Mouse (Mus musculus) v-Abl transformed pro-B cells (cell line): Measurements from ENCODE around the gene Pced1b.
"Not testable (repeated sequence)": the region's sequence is repeated elsewhere in the genome, so short reads cannot be mapped to it uniquely, and the experiment has no call there.

ENCODE experiments used
- in situ Hi-C, 2 experiments: fragments of 400-800 bp; cut with MboI; formaldehyde crosslinking; loops; one replicate each; pipeline ENCODE4 v1.15.1; 2025; ENCODE audit not compliant: unreplicated experiment in 2 of 2

Pced1b gene

DNA sequence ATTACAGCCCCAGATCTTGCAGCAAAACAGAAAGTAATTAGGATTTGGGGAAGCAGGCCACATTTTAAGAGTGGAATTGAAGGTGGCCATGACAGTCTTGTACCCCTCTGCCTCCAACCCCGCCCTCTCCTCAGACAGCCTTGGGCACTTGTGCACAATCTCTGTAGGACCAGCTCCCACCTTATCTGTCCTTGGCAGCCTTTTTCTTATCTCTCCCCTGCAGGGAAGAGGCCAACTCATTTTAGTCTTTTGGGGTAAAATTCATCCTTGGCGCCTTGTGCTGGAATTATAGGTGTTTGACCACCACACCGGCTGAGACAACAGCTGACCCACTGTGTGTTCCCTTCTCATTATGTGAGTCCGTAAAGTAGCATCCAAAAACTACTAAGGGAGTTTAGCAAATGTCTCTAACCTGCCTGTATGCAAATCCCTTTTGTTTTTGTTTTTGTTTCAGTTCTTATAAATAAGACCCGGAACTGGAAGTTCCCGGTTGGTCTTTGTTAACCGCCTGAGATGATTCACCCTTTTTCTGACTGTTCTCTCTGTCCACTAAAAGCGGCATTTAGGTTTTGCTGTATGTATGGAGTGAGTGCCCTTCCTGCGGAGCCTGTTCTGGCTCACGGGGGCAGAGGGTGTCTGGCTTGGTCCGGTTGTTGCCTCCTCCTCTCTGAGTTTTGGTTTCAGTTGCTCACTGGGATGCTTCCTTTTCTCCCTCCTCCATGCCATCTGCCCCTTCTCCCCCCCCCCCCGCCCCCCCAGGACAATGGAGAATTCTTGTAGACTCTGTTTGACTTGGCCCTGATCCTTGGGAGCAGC, 132.8 kb downstream of the Pced1b start:
- in situ Hi-C loops = loop anchor here in 1 of 2 experiments (5.0 kb wide), 1 partner anchor 43 kb away; no protein-coding TSS in a partner anchor

DNA sequence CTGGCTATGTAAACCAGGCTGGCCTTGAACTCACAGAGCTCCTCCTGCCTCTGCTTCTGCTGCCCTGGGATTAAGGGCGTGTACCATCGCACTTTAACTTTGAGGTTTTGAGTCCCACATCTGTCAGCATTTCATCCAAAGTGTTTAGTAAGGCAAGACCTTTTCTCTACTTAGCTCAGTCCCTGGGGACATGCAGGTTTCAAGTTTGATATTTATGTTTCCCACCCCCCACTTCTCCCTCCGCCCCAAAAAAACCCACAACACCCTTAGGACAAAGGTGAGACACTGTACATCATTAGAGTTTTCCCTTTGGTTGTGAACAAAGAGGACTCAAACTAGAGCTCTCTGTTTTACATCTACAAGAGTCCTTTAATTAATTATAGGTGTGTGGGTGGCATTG, 135.7 kb downstream of the Pced1b start:
- in situ Hi-C loops = no loop called here

DNA sequence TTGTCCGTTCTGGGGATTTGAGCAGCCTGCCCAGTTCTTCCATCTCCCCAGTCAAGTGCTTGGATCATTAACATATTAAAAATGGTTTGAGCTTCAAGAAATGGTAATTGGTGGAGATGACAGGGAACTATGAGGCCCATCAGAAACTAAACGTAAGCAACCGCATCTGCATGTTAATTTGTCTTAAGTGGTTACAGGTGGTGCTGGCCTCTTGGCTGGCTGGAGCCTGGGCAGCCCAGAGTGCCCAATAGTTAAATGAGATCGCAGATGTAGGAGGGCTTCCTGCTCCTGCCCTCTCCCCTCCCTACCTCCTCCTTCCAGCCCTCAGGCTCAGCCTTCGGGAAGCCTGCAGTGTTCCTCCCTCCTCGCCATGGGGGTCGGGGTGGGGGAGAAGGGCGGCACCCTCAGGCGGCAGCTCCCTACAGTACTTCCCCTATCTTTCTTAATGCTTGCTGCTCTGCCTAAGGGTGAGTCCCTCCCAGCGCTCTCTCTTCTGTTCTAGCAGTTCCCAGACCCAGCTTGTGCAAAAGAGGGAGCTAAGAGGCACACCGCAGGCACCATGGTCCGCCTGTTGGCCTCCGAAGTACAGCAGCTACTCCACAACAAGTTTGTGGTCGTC, 136.7 kb downstream of the Pced1b start:
- in situ Hi-C loops = no loop called here

DNA sequence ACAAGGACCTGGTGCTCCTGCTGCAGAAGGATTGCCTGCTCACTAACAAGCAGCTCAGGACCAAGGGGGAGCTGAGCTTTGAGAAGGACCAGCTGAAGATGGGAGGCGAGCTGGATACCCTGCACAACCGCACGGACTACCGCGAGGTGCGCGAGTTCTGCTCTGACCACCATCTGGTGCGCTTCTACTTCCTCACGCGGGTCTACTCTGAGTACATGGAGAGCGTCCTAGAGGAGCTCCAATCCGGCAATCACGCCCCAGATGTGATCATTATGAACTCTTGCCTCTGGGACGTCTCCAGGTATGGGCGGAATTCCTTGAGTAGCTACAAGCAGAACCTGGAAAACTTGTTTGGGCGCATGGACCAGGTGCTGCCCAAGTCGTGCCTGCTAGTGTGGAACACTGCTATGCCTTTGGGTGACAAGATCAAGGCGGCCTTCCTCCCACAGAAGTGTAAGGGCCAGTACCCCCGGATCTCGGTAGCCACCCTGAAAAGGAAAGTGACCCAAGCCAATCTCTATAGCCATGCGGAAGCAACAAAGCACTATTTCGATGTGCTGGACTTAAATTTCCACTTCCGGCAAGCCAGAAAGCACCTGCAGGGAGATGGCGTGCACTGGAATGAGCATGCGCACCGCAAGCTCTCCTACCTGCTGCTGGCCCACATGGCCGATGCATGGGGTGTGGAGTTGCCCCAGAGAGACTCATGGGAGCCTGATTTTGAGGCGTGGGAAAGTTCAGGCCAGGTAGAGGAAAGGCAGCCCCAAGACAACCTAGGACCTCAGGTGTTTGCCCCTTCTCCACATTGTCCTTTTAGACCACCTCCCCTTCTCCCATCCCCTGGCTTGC, 137.5 kb downstream of the Pced1b start:
- in situ Hi-C loops = no loop called here

DNA sequence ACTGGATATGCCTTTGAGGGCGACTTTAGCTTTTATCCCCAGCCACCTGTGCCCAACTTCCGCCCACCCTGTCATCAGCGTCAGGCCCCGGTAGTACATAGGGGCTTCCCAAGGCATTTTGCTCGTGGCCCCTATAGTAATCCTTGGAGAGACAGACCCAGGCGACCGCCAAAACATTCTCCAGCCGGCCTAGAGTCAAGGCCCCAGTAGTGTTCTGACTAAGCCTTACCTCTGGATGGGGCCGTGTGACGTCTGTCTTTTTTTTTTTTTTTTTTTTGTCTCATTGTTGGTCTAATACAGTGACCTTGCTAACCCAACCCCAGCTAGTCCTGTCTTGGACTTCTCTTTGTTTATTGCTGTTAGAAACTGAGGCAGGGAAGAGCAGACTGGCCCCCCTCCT, 138.3 kb downstream of the Pced1b start:
- in situ Hi-C loops = not testable (repeated sequence)

DNA sequence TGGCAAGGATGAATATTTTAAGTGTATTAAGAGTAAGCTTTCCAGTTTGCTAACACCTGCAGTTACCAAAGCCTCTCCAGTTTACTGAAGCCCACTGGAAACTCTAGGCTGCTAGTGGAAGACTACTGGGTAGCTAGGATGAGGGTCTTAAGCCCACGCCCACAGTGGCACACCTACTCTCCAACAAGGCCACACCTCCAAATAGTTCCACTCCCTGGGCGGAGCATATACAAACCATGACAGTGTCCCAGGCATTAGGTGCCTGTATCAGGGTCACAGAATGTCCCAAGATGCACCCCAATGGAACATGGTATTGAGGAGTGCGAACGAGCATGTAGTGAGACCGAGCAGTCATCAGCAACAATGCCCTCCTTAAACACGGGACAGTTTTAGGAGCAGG, 140.9 kb downstream of the Pced1b start:
- in situ Hi-C loops = no loop called here

DNA sequence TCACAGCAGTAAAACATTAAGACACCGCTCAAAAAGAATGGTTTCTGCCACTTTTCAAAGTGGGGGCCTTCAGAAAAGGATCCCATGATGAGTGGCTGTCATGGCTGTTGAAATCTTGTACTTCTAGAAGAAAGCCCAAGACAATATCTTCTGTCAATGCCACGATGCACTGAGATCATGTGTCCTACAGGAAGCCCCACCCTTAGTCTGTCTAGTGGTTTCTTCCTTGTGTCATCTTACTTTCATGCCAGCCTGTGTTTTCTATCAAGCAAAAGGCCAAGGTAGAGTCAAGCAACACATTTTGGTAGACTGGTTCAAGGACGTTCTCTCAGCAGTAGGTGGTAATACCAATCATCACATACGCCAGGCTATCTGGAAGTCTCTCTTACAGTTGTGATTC, 142.7 kb downstream of the Pced1b start:
- in situ Hi-C loops = no loop called here

DNA sequence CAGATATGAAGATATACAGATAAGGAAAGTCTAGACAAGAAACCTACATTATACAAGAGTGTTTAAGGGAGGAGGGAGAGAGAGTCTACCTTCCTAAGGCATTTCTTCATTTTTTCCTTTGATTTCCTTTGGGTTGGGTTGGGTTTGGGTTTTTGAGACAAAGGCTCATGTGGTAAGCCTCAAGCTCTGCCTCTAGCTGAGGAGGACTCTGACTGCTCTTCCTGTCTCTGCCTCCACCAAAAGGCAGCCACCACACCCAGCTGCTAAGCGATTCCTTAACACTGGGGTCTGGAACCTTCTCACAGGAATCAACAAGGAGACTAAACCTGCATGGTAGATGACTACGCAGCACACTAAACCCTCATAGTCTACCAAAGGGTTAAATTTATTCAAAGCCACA, 143.9 kb downstream of the Pced1b start:
- in situ Hi-C loops = no loop called here

DNA sequence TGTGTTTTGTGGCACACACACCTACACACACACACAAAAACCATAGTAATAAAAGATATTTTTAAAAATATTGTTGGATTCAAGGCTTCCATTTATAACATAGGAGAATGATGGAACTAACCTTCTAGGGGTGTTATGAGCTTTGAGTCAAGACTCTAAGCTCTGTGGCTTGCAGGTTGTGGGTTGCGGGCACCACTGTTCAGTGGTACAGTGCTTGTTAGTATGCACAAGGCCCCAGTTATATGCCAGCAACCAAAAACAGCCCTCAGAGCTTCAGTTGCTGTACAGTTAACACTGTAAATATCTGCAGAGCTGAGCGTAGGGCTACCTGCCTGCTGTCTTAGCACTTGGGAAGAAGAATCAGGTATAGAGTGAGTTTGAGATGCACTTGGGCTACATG, 144.5 kb downstream of the Pced1b start:
- in situ Hi-C loops = no loop called here

DNA sequence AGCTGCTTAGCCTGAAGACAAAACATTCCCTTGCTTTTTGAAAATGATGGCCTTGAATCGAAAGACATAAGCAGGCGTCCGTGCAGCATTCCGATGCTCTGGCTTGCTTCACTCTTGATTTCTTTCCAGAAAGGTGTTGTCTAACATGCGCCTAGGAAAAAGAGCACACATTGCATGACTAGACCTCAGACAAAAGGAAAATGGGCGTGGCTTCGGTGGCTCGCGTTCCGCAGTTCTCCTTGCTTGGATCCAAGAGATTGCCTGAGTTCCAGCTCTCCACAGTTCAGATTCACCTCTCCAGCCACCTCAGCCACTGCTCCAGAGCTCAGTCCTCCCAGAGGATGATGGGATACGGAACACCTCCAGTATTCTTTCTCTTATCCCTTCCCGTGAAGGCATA, 147.7 kb downstream of the Pced1b start:
- in situ Hi-C loops = no loop called here

DNA sequence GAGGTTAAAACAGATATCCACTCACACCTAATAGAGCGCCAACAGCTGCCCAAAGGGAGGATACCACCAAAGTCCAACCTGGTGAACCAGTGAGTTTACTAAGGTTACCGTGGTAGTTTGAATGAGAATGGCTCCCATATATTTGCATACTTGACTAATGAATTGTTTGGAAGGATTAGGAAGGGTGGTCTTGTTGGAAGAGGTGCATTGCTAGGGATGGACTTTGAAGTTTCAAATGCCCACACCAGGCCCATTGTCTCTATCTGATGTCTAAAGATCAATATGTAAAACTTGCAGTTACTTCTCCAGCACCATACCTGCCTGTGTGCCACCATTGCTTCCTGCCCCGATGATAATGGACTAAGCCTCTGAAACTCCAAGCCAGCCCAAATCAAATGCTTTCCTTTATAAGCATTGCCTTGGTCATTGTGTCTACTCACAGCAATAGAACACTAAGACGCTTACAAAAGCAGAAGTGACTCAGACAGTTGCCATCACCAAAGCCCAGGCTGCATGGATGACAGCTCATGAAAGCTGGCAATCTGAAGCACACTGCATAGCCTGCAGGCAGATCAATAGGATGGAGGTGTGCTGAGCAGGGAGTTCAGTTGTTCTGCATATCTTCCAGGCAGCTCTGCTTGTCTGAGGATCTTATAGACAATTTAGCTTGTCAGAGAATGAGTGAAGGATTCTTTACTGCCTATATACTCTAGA, 149.8 kb downstream of the Pced1b start:
- in situ Hi-C loops = no loop called here

DNA sequence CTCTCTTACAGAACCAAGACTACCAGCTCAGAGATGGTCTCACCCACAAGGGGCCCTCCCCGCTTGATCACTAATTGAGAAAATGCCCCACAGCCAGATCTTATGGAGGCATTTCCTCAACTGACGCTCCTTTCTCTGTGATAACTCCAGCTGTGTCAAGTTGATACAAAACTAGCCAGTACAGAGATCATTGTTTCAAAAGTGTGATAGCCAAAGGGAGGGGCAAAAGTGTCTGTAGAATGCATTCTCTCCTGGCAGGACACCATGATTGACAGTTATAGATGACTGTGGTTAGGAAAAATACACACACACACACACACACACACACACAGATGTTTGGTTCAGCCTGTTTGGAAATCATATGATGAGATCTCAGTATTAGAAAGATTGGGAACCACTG, 150.9 kb downstream of the Pced1b start:
- in situ Hi-C loops = no loop called here

DNA sequence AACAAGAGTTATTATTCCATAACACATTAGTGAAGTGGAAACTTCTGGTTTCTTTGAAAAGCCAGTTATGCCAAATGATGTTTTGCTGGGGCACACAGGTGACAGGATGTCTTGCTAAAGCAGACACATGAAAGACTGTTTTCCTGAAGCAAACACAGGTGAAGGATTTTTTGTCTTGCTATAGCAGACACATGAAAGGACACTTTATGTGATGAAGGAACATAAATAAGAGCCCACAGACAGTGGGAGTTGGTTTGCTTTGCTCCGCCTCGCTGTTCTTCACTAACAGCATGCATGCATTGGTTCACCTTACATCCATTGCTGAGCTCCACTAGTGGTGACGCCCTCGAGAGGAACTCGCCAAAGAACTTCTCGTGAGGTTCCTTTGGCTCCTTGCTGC, 154.0 kb downstream of the Pced1b start:
- in situ Hi-C loops = no loop called here

DNA sequence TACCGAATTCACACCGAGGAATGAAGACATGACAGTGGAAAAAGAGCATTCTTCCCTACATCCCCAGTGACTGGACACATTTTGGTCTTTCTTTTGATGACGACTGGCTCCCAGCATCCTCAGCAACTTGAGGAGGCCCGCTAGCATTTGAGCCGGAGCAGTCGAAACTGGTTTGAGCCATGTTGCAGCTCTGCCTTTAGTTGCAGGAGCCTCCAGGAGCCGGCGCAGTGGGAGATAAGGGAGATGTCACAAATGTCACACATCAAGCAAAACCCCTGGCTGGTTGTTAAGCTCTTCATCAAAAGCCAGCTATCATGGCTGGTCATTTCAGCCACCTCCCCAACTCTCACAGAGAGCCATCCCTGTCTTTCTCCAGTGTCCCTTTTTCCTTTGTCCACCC, 157.6 kb downstream of the Pced1b start:
- in situ Hi-C loops = no loop called here

DNA sequence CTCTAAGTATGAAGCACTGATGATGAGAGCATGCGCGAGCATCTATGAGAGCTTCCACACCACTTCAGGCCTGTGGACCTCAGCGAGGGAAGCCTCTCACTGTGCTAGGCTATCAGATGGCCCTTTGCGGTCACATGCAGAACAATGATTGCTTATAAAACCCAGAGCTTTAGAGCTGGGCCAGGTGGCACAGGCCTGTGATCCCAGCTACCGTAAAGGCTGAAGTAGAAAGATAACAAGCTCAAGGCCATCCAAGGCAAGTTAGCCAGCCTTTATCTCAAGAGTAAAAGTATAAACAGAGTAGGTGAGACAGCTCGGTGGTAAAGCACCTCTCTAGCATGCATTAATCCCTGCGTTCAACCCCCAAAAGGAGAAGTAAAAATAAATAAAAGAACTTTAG, 158.1 kb downstream of the Pced1b start:
- in situ Hi-C loops = no loop called here

DNA sequence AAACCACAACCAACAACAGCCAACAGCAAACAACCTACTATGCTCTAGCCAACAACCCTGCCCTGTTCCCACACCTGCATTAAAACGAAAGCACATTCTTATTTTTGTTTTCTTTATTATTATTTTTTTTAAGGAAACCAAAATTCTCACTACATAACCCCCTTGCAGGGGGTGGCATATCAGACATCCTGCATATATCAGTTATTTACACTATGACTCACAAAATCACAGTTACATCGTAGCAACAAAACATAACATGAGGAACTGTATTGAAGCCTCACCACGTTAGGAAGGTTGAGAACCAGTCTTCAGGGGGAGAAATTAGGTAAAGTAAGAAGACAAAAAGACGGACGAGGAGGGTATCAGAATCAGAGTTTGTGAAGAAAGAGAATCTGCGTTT, 159.2 kb downstream of the Pced1b start:
- in situ Hi-C loops = no loop called here

DNA sequence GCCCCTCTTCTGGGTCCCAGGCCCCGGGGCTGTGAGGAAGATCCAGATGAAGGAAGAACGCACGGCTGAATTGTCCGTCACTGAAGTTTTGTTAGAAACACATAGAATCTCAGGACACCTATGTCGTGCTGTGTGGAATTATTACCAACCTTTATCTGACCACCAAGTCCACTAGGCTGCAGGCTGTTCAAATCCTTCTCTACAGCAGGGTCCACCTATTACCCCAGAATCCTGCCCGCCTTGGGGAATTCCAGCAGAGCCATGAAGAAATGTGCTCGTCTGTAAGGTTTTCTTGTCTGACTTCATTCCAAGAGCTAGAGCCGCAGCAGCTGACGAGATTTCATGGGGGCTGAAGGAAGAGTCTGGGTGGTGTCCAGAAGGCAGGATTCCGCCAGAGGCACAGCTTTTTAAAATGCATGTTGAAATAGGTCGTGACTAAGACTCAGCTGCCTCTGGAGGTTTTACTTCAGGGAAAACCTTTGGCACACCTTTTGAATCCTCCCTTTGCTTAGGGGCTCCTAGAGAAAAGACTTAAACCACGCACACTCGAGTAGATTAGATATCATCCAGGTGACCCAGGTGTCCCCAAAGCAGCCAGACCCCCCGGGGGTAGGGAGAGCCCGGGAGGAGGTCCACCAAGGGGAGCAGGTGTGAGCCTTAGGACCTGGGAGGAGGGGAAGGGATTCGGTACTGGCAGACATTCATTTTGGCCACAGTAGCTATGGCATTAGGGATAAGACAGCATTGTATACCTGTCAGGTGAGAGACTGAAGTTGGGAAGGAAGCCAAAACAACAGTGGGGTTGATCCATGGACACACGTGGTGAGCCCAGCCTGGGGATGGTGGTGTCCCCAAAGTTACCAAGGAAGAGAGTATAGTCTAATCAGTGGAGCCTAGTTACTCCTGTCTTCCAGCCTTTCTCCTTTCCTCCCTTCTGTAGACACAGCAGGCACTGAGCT, 160.9 kb downstream of the Pced1b start:
- in situ Hi-C loops = no loop called here

DNA sequence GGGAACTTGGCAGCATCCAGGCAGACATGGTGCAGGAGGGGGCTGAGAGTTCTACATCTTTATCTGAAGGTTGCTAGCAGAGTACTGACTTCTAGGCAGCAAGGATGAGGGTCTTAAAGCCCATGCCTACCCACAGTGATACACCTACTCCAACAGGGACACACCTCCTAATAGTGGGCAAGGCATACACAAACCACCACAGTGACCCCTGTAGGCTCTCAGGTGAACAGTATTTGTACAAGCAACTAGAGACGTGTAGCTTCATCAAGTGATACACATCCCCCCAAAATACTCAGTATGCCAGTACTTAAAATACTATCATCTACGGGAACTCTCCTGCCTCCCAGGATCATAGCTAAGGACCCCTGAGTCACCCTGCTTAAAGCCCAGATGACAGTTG, 164.2 kb downstream of the Pced1b start:
- in situ Hi-C loops = no loop called here

DNA sequence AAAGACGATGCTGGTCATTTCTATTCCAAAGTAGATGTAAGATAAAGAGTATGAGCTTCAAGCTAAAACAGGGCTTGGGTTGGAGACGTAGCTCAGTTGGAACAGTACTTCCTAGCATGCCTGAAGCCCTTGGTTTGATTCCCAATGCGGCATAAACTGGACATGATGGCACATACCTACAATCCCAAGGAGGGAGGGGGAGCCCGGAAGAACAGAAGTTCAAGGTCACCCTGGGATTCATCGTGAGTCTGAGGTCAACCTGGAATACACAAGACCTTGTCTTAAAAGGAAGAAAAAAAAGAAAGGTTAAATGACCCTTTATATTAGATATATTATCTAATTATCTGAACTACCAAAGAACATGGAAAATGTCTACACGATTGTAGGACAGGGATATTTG, 164.8 kb downstream of the Pced1b start:
- in situ Hi-C loops = no loop called here

DNA sequence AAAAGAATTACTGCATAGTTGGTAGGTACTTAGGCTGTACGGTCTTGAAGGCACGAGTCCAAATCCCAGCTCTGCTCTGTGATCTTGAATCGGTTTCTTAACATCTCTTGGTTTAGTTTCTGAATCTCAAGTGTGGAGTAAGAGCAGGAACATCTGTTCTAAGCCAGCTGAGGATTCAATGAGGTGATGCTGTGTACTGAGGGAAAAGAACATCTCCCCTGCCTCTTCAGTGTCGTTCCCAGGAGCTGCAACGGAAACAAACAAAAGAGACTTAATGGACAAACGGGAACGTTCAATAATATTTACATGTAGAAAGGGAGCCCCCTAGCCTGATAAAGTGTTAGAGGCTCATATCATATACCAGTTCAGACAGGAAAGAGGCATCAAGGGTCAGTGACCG, 165.4 kb downstream of the Pced1b start:
- in situ Hi-C loops = no loop called here
